Mouse (Mus musculus): Measurements from ENCODE around the gene Tceanc.

DNA sequence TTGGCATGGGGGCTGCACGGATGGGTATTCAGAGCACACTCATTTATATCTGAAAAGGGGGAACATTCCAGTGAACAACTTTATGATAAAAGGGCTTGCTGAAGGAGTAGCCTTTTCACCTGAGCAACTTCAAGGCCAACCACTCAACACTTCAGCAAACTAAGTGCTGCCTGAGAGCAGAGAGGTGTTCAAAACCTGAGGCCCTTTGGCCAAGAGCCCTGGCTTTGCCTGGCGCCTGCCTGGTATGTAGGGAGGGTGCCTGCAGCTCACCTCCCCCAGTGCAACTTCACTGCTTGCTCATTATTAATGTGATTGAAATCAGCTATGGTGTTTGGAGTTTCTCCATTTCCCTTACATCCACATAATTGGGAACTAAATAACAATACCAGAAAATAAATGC is 28.1 kb upstream of the Tceanc start:
- TF ChIP-seq POLR2A (IDR thresholded peaks at IDR 0.05; ENCODE audit: borderline replicate concordance, insufficient read depth, low read length) (no peak), CTCF (IDR thresholded peaks at IDR 0.05; ENCODE audit: borderline replicate concordance, insufficient read depth, low read depth, low read length) (no peak)
